Mouse (Mus musculus): ENCODE measurements around the gene Nme7.

Gene Nme7

DNA sequence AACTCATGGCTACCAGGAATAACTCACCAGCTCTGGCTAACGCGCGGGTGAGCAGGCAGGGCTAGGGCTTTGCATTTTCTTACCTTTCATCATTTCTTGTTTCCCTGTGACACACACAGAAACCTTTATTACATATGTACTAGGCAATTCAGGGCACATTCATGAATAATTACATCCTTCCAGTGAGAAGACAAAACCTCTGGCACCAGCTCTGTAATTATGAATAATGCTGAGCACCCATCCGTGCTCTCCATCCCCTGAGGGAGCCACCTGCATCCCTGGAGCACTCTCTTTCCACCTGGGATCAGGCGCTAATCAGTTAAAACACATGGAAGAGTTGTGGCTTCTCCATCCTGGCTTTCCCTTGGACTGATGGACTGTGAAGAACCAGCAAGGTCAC, at the start of gene Nme7:
Gene Nme7, plus strand, starts transcription at position 301 of the 400 bp plus-strand sequence.
- no peak for DNase-seq

DNA sequence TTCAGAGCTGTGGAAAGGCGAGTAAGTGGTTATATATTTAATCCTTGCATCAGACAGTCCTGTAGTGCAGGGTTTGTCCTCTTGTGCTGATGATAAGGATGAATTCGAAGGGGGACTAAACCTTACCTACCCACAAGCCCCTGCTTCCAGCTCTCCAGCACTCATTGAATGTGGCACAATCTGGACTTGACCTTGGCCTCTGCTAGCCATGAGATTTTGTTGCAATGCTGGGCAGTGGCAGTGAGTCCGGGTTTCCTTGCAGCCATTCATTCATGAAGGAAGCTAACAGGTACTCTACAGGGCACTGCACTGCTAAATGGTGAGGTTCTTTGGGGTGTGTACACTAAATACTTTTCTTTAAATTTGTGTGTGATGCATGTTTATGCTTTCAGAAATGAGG, 49.1 kb upstream of the Nme7 start:
- DNase-seq = no peak

DNA sequence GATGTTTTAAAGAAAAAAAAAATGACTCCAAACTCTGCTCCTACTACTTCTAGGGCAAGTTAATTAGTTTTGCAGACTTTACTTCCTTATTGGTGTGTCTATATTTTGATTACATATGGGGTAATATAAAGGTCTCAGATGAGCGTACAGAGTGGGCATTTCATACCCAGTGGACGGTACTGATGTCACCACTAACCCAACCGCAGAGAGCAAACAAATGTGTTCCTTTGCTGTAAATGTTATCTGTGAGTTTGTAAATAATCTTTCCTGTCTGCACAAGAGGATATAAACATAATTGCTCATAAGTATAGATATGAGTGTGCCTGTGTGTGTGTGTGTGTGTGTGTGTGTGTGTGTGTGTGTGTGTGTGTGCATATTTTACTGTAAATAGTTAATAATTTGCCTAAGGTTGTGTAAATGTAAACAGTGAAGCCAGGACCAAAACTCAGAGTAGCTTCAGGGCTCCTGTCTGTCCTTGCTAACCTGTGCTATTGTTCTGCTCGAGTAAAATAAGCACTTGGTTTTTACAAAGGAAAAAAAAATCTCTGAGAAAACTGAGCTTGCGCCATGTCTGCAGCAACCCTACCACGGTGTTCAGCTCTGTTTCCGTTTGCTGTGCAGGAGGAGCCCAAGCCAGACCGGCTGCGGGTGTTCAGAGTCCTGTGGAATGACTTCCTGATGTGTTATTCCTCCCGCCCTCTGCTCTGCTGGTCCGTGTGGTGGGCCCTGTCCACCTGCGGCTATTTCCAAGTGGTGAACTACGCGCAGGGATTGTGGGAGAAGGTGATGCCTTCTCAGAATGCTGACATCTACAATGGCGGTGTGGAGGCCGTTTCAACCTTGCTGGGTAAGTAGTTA, 43.5 kb upstream of the Nme7 start:
- peak; percentile 9 for DNase-seq

DNA sequence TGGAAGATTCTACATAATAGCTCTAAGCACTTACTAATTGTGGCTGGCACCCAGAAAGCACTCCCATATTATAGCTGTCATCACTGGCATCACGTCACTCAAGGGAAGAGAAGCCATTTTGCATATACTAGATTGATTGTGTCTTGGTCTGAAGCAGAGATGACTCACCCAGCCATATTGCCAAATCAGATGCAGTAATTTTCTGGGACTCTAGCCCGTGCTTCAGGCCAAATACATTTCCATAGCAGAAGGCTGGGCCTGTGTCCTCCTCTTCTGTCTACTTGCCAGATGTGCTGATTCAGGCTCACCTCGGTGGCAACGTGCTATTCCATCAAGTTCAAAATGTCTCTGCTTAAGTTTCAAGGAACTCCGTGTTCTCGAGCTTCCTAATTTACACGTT, 42.4 kb upstream of the Nme7 start:
- DNase-seq = peak; percentile 59

DNA sequence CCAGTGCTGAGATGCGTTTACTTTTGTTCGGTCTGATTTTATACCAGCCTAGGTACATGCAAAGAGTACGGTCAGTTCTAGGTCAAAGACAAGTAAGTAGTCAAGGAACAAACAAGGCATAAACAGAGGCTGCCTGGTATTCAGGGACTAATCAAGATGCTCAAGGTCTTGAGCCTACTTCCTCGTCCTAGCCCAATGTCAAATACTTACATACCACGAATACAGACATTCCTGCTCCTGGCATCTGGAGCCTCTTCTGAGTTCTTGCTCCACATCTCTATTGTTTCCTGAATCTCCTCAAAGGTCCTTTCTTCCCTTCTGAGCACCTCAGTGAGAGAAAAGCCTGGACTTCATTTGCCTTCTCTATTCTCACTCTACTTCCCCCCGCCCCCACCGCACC, 33.0 kb upstream of the Nme7 start:
- DNase-seq = no peak

DNA sequence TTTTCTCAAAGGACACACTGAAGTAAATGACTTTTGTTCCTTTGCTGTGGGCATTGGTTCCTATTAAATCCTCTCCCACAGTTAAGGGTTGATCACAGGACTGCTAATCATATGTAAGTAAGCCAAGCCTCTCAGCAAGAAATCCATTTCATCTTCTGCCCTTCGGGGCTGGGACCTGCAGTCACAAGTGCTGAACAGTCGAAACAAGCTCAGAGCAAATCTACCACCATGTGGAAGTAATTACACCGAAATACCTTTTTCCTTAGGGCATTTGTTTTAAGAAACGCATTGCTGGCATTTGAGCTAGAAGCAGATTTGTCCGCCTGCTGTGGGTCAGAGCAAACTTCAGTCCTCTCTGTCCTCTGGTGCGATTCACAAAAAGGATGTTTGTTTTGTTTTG, 30.3 kb upstream of the Nme7 start:
- DNase-seq = no peak

DNA sequence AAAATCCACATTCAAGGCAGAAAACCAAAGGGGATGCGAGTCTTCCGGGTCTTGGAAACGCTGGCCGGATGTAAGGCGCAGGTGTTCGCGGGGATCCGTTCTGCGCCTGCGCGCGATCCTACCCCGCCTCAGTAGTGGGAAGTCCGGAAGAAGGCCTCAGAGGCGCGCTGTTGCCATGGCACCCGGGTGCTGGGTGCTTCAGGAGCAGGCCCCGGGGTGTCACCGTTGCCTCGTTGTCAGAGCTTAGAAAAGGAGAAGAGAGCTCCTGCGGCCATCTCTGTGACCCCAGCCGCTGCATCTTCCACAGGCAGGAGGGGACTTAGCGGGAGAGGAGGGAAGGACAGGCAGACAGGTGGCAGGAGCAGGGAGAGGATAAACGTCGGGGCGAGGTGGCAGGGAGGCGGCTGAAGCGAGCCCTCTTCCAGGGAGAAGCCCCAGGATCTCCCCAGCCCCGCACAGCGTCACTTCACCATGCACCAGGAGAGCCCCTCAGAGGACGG, 28.4 kb upstream of the Nme7 start, which contains the start of gene Ccdc181:
Gene Ccdc181, plus strand, starts transcription at position 131 of the 500 bp plus-strand sequence.
- DNase-seq = peak; percentile 93

DNA sequence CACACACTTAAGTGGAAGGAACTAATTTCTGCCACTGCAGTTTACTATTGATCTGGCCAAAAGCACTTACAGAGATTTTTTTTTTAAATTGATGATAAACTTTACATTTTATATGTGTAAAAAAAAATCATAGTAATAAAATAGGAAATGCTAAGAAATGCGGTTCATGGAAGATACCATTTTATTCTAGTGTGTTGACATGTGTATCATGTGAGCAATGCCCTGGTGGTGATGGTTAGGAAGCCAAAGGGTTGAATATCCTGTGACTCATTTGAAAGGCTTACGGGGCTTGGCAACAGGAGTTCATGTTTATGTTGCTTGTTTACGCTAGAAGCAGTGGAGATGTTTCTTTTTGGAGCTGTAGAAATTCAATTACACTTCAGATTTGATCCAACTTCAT, 27.4 kb upstream of the Nme7 start:
- DNase-seq = no peak

DNA sequence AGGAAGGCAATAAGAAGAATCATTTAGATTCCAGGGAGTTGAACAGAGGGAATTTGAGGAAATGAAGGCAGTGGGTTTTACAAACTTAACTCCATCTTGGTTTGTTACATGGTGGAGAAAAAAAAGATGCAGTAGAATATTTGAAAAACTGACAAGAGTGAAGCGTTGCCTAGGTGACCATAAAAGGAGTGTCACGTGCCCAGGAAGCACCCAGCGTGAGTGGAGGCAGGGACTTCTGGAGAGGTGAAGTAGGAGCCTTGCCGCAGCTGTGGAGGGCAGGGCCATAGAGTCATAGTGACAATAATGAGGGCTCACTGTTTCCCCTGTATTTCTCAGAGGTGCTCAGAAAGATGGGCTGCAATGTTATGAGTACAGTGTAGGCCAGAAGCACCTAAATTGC, 24.6 kb upstream of the Nme7 start:
- no peak for DNase-seq

DNA sequence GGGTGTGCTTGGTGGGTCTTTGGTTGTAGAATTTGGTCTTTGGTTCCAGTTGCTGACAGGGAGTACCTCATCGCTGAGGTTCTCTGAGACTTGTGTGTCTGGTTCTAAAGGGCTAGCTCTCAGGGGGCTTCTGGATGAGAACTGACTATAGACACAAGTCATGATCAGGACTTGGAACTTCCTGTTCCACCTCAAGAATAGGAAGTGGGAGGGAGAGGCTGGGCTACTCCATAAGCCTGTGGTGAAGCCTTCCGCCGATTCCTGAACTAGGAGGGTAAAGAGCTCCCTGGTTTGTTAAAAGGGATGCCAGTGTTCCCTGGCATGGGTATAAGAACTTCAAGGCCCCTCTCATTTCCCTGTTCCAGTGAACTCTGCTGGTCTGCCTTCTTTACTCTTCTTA, 19.9 kb upstream of the Nme7 start:
- DNase-seq = no peak

DNA sequence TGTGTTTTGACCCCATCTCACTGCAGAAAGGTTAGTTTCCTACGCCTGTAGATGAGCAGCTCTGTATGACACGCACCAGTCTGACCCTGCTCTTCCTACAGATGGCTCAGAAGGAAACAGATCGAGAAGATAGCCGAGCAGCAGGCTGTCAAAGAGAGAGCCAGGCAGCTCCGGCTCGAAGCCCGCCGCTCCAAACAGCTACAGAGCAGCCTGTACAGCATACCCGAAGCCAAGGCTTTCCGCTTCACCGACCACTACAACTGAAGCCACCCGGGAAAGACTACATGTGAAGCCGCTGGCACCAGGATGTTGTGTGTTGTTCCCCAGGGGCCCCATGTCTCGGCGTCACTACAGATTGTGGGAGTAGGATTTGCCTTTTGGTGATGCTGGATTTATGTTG, 16.5 kb upstream of the Nme7 start:
- no peak for DNase-seq

DNA sequence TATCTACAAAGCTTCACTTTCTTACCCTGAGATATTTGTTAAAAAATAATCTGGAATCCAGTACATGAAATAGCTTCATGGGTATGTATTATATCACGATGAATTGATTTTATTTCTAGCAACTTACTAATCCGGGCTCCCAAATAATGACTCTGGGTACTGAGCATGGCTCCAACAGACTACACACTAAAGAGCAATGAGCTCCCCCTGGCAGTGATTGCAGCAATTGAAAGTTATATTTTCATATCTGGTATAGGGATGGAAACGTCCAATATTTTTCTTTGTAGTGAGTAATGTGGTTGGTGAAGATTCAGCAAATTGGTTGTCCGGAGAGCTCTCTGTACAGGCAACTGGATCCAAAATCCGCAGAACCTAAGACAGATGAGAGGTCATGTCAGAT, 11.9 kb upstream of the Nme7 start:
- no peak for DNase-seq

DNA sequence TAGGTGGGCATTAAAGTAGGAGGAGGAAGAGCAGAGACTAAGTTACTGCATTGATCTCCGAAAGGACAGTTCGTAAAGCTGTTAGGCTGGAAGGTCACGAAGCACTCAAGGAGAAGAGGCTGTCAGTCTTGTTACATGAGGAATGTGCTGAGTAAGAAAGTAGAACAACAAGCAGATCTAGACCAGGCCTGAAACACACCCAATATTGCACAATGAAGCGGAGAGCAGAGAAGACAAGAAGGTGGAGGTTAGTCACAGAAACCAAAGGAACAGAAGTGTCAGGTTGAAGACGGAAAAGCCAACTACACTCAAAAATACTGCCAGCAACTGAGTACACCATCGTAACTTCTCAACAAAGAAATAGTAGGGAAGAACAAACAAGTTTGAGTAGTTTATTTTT, 9.8 kb upstream of the Nme7 start:
- DNase-seq = no peak

DNA sequence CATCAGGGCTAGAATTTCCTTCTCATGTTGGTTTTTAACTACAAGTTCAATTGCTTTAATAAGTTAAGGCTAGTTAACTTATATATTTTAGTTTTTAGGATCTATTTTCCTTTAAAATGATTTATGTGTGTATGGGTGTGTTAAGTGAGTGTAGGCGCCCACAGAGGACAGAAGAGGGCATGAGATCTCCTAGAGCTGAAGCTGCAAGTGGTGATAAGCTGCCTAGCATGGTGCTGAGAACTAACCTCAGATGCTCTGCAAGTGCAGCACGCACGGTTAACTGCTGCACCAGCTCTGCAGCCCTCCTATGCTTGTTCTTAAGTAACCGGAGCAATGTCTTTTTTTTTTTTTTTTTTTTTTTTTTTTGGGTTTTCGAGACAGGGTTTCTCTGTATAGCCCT, 7.4 kb upstream of the Nme7 start:
- no peak for DNase-seq

DNA sequence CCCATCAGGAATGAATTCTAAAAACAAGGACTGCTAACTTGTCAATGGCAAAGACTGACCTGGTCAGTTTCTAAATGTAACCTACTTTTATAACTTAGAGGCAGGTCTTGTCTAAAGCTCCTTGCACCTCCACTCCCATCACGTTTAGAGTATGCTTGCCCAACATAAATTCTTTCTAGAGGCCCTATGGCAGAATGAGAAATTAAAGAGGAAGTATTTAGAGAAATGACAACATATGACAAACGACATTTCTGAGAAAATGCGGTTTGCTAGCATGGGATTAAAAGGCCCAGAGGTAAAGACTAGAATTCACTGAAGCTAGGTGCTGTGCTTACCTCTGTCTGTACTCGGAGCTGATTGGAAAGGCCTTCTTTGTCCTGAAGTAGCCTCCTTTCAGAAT, 2.0 kb upstream of the Nme7 start:
- no peak for DNase-seq

DNA sequence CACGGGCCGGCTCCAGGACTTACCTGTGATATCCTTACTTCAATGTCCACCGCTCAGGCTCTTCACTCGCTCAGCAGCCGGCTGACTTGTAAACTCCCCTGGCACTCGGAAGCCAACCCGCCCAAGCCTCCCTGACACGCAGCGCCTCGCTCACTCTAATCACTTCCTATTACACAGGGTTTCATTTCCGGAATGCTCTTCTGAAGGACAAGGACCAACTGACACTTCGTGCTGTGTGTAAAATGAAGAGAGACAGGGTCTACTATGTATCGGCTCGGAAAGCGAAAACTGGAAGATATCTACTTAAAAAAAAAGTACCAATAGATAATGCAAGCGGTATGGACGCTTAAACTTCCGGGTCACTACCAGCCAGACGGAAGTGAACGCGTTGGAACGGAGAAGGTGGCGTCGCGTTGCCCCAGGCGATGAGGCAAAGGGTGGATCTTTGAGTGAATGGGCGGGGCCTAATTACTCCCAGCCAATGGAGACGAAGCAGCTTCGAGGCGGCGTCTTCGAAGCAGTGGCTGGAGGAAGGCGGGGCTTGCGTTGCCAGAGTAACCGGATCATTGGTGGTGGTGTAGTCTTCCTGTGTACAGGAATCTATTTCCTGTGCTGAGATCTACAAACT, 3.3 kb downstream of the Nme7 start, which contains the start of gene Blzf1:
Gene Blzf1, minus strand, starts transcription at position 366 of the 628 bp plus-strand sequence.
- DNase-seq = peak; percentile 99

DNA sequence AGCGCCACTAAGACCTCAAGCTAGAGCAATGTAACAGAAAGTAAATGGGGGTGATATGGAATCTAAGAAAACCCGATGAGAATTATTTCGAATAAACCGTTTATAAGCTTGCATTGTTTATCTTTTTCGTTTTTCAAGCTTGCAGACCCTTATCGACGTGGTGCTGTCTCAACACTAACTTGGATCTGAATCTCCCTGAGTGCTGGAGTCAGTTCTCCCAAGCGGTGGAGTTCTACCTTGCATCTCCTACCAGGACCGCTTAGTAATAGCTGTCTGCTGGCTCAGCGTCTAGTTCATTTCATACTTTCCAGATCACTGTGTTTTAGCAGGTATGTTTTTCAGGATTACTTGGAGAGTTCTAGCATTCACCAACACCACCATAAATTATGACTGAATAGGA, 4.0 kb downstream of the Nme7 start:
- DNase-seq = no peak

DNA sequence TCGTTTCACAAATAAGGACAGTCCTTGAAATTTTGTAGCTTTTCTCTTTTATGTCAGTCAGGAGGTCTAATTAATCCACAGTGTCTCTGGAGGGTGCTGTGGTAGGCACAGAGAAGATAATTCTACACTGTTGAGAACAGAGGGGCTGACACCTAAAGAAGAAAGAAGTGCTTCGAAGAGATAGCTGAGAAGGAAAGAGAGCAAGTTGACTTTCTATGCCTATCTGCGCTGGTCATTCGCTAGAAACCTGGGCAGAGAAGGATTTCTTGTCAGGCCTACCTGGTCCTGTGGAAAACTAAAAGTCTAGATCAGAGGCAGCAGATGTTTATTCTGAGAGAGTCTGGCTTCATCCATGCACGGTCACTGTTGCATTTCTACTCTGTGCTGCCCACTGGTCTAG, 10.2 kb downstream of the Nme7 start:
- no peak for DNase-seq

DNA sequence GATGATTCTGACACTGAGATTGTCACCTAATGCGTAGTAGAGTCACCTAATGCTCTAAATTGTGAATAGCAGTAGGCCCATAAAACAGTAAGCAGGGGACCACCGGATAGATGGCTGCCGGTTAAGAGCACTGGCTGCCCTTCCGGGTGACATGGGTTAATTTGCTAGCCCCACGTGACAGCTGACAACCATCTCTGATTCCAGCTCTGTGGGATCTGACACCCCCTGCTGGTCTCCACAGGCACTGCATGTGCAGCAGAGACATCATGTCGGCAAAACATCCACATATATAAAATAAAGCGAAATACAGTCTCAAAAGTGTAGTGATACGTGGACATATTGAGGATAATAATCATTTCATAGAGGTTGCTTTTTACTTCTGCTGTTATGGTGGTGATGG, 11.3 kb downstream of the Nme7 start:
- peak; percentile 56 for DNase-seq

DNA sequence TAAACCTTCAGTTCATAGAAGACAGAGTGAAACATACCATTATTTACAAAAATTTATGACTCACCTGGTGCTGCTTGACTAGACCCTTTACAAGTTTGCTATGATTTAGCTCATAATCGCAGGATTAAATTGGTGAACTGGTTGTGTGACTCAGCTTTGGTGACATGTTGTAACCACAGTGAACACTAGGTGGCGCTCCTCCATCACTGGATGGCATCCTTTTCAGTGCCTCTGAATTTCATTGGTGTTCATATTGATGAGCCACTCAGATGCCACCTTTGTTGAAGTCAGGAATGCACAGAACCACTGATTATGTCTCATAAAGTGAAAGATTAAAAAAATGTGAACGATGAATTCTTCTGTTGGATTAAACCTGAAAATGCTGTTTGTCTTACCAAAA, 12.8 kb downstream of the Nme7 start:
- DNase-seq = peak; percentile 78

DNA sequence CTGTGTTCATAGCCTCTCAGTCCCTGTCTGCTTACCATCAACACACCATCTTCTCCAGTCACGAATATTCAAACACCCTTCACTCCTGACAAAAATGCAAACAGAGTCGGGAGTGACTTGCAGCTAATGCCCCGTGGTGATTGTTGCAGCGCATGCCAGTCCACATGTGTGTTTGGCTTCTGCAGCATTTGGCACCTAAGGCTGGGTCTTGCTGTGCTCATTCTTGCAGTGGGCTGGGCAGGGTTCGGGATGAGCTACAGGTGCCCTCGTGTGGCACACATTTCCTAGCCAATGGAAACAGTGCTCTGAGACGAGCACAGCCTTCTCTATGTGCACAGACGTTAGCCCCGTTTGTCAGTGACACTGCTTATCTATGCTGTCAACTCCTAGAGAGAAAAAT, 13.3 kb downstream of the Nme7 start:
- DNase-seq = no peak

DNA sequence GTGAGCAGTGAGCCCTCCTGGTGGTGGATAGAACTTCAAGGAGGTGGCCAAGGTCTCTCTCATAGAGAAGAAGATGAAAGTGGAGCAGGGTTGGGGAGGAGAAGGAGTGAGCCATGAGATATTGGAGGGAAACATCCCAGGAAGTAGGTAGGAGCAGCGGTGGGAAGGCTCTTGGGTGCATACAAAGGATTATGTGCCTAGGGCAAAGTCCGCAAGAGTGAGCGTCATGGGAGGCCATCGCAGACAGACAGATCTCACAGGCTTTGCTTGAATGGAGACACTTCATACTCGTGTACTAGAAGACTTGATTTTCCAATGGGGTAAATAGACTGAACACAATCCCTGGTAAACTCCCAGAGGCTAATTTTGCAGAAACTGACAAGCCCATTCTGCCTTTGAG, 14.6 kb downstream of the Nme7 start:
- DNase-seq = no peak

DNA sequence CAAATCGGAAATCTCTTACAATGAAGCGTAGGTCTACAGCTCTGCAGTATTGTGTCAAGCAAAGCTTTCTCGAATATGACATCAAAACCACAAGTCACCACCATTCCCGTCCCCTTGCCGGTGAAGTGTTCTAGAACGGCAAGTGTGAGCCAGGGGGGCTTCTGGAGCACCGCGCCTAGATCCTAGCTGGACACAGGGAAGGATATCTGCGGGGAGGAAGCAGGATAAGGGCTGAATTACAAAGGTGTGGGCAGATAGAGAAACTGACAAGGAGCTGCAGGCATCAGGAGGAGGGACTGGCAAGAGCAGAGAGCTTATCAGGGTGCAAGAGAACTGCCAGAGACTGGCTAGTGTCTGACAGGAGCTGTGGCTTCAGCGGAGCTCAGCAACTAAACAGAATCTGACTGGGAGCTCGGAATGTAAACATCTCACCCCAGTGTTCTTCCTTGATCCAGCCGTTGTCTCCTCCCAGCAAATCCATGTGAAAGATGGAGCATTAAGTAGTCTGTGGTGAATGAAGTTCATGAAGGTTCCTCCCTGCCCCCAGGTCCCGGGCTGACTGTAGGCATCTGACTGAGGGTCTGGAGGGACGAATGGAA, 15.7 kb downstream of the Nme7 start:
- DNase-seq = peak; percentile 49

DNA sequence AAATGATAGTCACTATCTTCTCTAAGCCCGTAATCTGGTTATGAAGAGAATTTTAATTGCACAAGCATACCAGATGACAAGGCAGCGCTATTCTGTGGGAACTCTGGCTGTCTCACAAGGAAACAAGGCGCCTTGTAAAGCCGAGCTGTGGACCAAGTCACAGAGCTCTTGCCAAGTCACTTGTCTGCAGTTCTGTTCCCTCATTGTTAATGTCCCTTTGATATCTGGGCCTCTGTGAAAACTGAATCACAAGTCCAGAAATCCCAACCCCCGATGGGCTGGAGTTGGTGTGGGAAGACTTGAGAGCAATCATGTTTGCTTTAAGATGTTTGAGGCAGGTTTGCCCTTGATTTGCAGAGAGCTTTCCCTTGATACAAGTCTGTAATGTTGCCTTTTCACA, 16.8 kb downstream of the Nme7 start:
- DNase-seq = peak; percentile 59
